ENCODE assay signal across 20 mouse cellular contexts in the genomic region with DNA sequence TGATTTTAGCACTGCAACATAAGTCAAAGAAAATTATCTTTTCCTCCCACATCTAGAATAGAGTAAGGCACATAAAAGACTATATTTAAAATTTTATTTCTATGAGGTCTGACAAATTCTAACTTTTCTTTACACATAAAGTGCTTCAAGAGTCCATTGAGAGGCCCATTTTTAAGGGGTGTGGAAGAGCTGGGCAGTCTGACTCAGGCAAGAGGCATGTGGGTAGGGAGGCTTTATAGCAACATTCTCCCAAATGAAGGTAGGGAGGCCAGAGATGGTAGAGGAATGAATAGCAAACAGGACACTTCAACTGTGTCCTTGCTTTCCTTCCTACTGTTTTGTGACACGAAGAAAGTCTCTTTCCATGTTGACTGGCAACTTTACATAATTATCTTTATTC.
"Had no signal": no experiment of that assay in that cellular context is flagged by ENCODE, and none has a peak within 500 bp of the region (broad histone marks: within the 10 kb centered on the region; RNA-seq: fewer than 3 reads in every experiment).

No protein-coding gene starts in this region.

- H3K4me1 ChIP-seq: heart, embryonic 10.5 days; heart, embryonic 12.5 days; hindbrain, embryonic 10.5 days; hindbrain, embryonic 12.5 days; intestine, embryonic 15.5 days; liver, embryonic 12.5 days had no signal

- H3K4me2 ChIP-seq: heart, embryonic 12.5 days; hindbrain, embryonic 12.5 days; hindbrain, embryonic 14.5 days; intestine, embryonic 15.5 days; limb, embryonic 13.5 days; limb, embryonic 15.5 days; liver, embryonic 12.5 days had no signal

- ATAC-seq: hindbrain, embryonic 16.5 days; inflammation-experienced regulatory T-cells, adult 6 months; intestine, embryonic 15.5 days; intestine, postnatal 0 days; liver, embryonic 12.5 days had no signal

- DNase-seq: heart, postnatal 4 days; kidney, adult 18-20 months; kidney, adult 8-10 months; kidney, postnatal 25 days; kidney, postnatal 4 days; layer of hippocampus, postnatal 36 days; left cerebral cortex, postnatal 4 days had no signal

- H3K9ac ChIP-seq: heart, embryonic 12.5 days; hindbrain, embryonic 12.5 days; hindbrain, embryonic 14.5 days; intestine, embryonic 15.5 days; limb, embryonic 13.5 days; limb, embryonic 15.5 days; liver, embryonic 12.5 days had no signal

- H3K27me3 ChIP-seq: hindbrain, embryonic 12.5 days; intestine, embryonic 15.5 days; limb, embryonic 13.5 days; limb, embryonic 15.5 days; liver, embryonic 12.5 days had no signal

- H3K36me3 ChIP-seq: heart, embryonic 10.5 days; heart, embryonic 12.5 days; hindbrain, embryonic 10.5 days; hindbrain, embryonic 12.5 days; intestine, embryonic 15.5 days; limb, embryonic 13.5 days; limb, embryonic 15.5 days; liver, embryonic 12.5 days had no signal

- H3K27ac ChIP-seq: heart, embryonic 10.5 days; hindbrain, embryonic 10.5 days; hindbrain, embryonic 12.5 days; hindbrain, embryonic 14.5 days; intestine, embryonic 15.5 days; layer of hippocampus, adult 2 months; limb, embryonic 13.5 days; limb, embryonic 15.5 days; liver, embryonic 12.5 days had no signal

- H3K4me3 ChIP-seq: heart, embryonic 10.5 days; heart, embryonic 12.5 days; hindbrain, embryonic 10.5 days; hindbrain, embryonic 12.5 days; intestine, embryonic 15.5 days; layer of hippocampus, adult 2 months; limb, embryonic 13.5 days; limb, embryonic 15.5 days; liver, embryonic 12.5 days had no signal

- H3K9me3 ChIP-seq: heart, embryonic 10.5 days; heart, embryonic 12.5 days; hindbrain, embryonic 10.5 days; hindbrain, embryonic 12.5 days; intestine, embryonic 15.5 days; limb, embryonic 13.5 days; limb, embryonic 15.5 days; liver, embryonic 12.5 days had no signal
